Mouse (Mus musculus): ENCODE results near the gene Ecm2. TPM values are rescaled to one million over a fixed set of nuclear protein-coding genes. Genes with fewer than 3 reads are reported as not detected.
A peak's percentile ranks its signal among the peaks of the same experiment; 100 is the strongest.

Gene Ecm2
- polyA plus RNA-seq, 1 experiment from 2014 or later: 3.1 TPM

- no peak overlapping the region for H3K27ac ChIP-seq (ENCODE audit: low read length)
- no peaks in the 10 kb centered on the region for H3K9me3 ChIP-seq (ENCODE audit: low read length)
- ATAC-seq (no peak), DNase-seq (ENCODE audit: low spot score) (no peak)
- H3K36me3 ChIP-seq (ENCODE audit: insufficient read depth, low read length): no peaks in the 10 kb centered on the region
- H3K4me2 ChIP-seq (replicated peaks; ENCODE audit: low read depth, low read length): no peak overlapping the region
- no peak overlapping the region for H3K4me3 ChIP-seq (ENCODE audit: low read depth, low read length)
- H3K4me1 ChIP-seq (ENCODE audit: insufficient read depth, low read depth, low read length): no peaks in the 10 kb centered on the region
- no peaks in the 10 kb centered on the region for H3K27me3 ChIP-seq (replicated peaks; ENCODE audit: insufficient read depth, low read length)
- no peak overlapping the region for H3K9ac ChIP-seq (replicated peaks; ENCODE audit: low read depth)
- 85% methylated on average over 1 of the region's 1 CpGs for WGBS
- TF ChIP-seq EP300 (IDR thresholded peaks at IDR 0.05) (no peak), CTCF (IDR thresholded peaks at IDR 0.05) (no peak)
These were observed 59.7 kb downstream of the Ecm2 start for GRCm38 (mm10) chr13:49564347-49564746.

- Histone ChIP-seq H3K36me3 (ENCODE audit: insufficient read depth, low read length) (no peaks in the 10 kb centered on the region), H3K4me3 (ENCODE audit: low read depth, low read length) (no peak overlapping the region), H3K9me3 (ENCODE audit: low read length) (no peaks in the 10 kb centered on the region), H3K27me3 (replicated peaks; ENCODE audit: insufficient read depth, low read length) (no peaks in the 10 kb centered on the region), H3K27ac (ENCODE audit: low read length) (no peak overlapping the region), H3K4me1 (ENCODE audit: insufficient read depth, low read depth, low read length) (no peaks in the 10 kb centered on the region), H3K9ac (replicated peaks; ENCODE audit: low read depth) (no peak overlapping the region), H3K4me2 (replicated peaks; ENCODE audit: low read depth, low read length) (no peak overlapping the region)
- no peak for DNase-seq (ENCODE audit: low spot score)
- WGBS: 69% methylated on average over 3 of the region's 3 CpGs
- TF ChIP-seq EP300 (IDR thresholded peaks at IDR 0.05) (no peak), CTCF (IDR thresholded peaks at IDR 0.05) (no peak)
- ATAC-seq: no peak
These were observed 65.8 kb downstream of the Ecm2 start for GRCm38 (mm10) chr13:49570371-49570770.

GRCm38 (mm10) chr13:49571418-49571817 lies 66.8 kb downstream of the Ecm2 start:
- Histone ChIP-seq H3K27ac (ENCODE audit: low read length) (no peak overlapping the region), H3K4me3 (ENCODE audit: low read depth, low read length) (no peak overlapping the region), H3K27me3 (replicated peaks; ENCODE audit: insufficient read depth, low read length) (no peaks in the 10 kb centered on the region), H3K36me3 (ENCODE audit: insufficient read depth, low read length) (no peaks in the 10 kb centered on the region), H3K4me1 (ENCODE audit: insufficient read depth, low read depth, low read length) (no peaks in the 10 kb centered on the region), H3K9me3 (ENCODE audit: low read length) (no peaks in the 10 kb centered on the region), H3K4me2 (replicated peaks; ENCODE audit: low read depth, low read length) (no peak overlapping the region), H3K9ac (replicated peaks; ENCODE audit: low read depth) (no peak overlapping the region)
- DNase-seq (ENCODE audit: low spot score): no peak
- no peak for ATAC-seq
- WGBS: 75% methylated on average over 2 of the region's 2 CpGs
- no peak for TF ChIP-seq CTCF (IDR thresholded peaks at IDR 0.05)
- TF ChIP-seq EP300 (IDR thresholded peaks at IDR 0.05): no peak

- no peaks in the 10 kb centered on the region for H3K36me3 ChIP-seq (ENCODE audit: insufficient read depth, low read length)
- no peaks in the 10 kb centered on the region for H3K9me3 ChIP-seq (ENCODE audit: low read length)
- H3K4me2 ChIP-seq (replicated peaks; ENCODE audit: low read depth, low read length): no peak within 1 kb of the TSS; the same call in 1 of the 2 replicates
- H3K27ac ChIP-seq (ENCODE audit: low read length): 0 out of 2 replicates have a peak within 1 kb of the TSS, but pooled peaks have one; percentile 34
- H3K4me3 ChIP-seq (ENCODE audit: low read depth, low read length): no peak within 1 kb of the TSS
- no peaks in the 10 kb centered on the region for H3K4me1 ChIP-seq (ENCODE audit: insufficient read depth, low read depth, low read length)
- H3K9ac ChIP-seq (replicated peaks; ENCODE audit: low read depth): no peak within 1 kb of the TSS
- 43% methylated on average over 8 of the region's 8 CpGs for WGBS
- TF ChIP-seq EP300 (IDR thresholded peaks at IDR 0.05) (peak; percentile 66), CTCF (IDR thresholded peaks at IDR 0.05) (no peak)
- DNase-seq (ENCODE audit: low spot score) (peak; percentile 79), ATAC-seq (peak; percentile 44)
- H3K27me3 ChIP-seq (replicated peaks; ENCODE audit: insufficient read depth, low read length): no peaks in the 10 kb centered on the region
These were observed 77.2 kb downstream of the Ecm2 start, which contains the start of gene Omd for GRCm38 (mm10) chr13:49581541-49582530. Gene Omd (plus strand): TSS chr13:49582462.

Other genes with a start within 250 kb of the Ecm2 start
- 0.37 and 0.56 TPM in 2 replicates for gene Fgd3, start 184.5 kb upstream of the Ecm2 start, polyA plus RNA-seq (2015; fragmentation: Nextera tagmentation; extraction: Ambion mirVana)
- gene Bicd2, start 163.2 kb upstream of the Ecm2 start, polyA plus RNA-seq (2015; fragmentation: Nextera tagmentation; extraction: Ambion mirVana): 32.5 and 40.2 TPM in 2 replicates
- 12.0 and 12.6 TPM in 2 replicates for gene Ippk, start 83.6 kb upstream of the Ecm2 start, polyA plus RNA-seq (2015; fragmentation: Nextera tagmentation; extraction: Ambion mirVana)
- 0.35 and 0.49 TPM in 2 replicates for gene Tes3-ps, start 11.5 kb upstream of the Ecm2 start, polyA plus RNA-seq (2015; fragmentation: Nextera tagmentation; extraction: Ambion mirVana)
- 102 and 115 TPM in 2 replicates for gene Aspn, start 39.6 kb downstream of the Ecm2 start, polyA plus RNA-seq (2015; fragmentation: Nextera tagmentation; extraction: Ambion mirVana)
- gene Omd, start 77.7 kb downstream of the Ecm2 start, polyA plus RNA-seq (2015; fragmentation: Nextera tagmentation; extraction: Ambion mirVana): 0.54 and 0.74 TPM in 2 replicates
- gene Ogn, start 103.2 kb downstream of the Ecm2 start, polyA plus RNA-seq (2015; fragmentation: Nextera tagmentation; extraction: Ambion mirVana): 79.1 and 79.9 TPM in 2 replicates
- 3.8 and 3.9 TPM in 2 replicates for gene Cenpp, start 148.0 kb downstream of the Ecm2 start, polyA plus RNA-seq (2015; fragmentation: Nextera tagmentation; extraction: Ambion mirVana)
- 9.1 and 11.1 TPM in 2 replicates for gene Nol8, start 148.3 kb downstream of the Ecm2 start, polyA plus RNA-seq (2015; fragmentation: Nextera tagmentation; extraction: Ambion mirVana)
- 15.1 and 16.5 TPM in 2 replicates for gene Iars, start 177.3 kb downstream of the Ecm2 start, polyA plus RNA-seq (2015; fragmentation: Nextera tagmentation; extraction: Ambion mirVana)